Mouse (Mus musculus) embryonic facial prominence, embryonic 13.5 days (tissue): ENCODE data around the gene Gpc3. TPM values are rescaled to one million over a fixed set of nuclear protein-coding genes. Genes with fewer than 3 reads are reported as not detected.
"Not testable (repeated sequence)": the region's sequence is repeated elsewhere in the genome, so short reads cannot be mapped to it uniquely, and the experiment has no call there.

Experiments used
- ATAC-seq: fragments of 200-750 bp; cut with Nextera tagmentation; 2 replicates; pipeline ENCODE4 v1.8.0; 2017; ENCODE audit warnings: low read depth; ENCODE audit not compliant: insufficient number of reproducible peaks, insufficient read depth, low FRiP score, low TSS enrichment
- H3K27ac ChIP-seq: fragments of 300-500 bp; sonication (generic); 2 replicates; pipeline ENCODE4 v1.5.1; 2015; ENCODE audit warnings: moderate library complexity, mild to moderate bottlenecking, inconsistent platforms
- H3K27me3 ChIP-seq: fragments of 300-500 bp; sonication (generic); 2 replicates; pipeline ENCODE4 v1.6.1; 2015; ENCODE audit warnings: mild to moderate bottlenecking, inconsistent platforms
- H3K36me3 ChIP-seq: fragments of 300-500 bp; sonication (generic); 2 replicates; pipeline ENCODE4 v1.6.1; 2015; ENCODE audit warnings: mild to moderate bottlenecking, inconsistent platforms
- H3K4me1 ChIP-seq: fragments of 300-500 bp; sonication (generic); 2 replicates; pipeline ENCODE4 v1.6.1; 2015; ENCODE audit warnings: inconsistent platforms
- H3K4me2 ChIP-seq: fragments of 300-500 bp; sonication (generic); 2 replicates; pipeline ENCODE4 v1.6.1; 2015; ENCODE audit warnings: moderate library complexity, mild to moderate bottlenecking, inconsistent platforms
- H3K4me3 ChIP-seq: fragments of 300-500 bp; sonication (generic); 2 replicates; pipeline ENCODE4 v1.5.1; 2015; ENCODE audit warnings: mild to moderate bottlenecking, inconsistent platforms
- H3K9ac ChIP-seq: fragments of 300-500 bp; sonication (generic); 2 replicates; pipeline ENCODE4 v1.6.1; 2015; ENCODE audit warnings: mild to moderate bottlenecking, inconsistent platforms
- H3K9me3 ChIP-seq: fragments of 300-500 bp; sonication (generic); 2 replicates; pipeline ENCODE4 v1.6.1; 2016; ENCODE audit warnings: inconsistent platforms
- WGBS: fragments of 180-500 bp; shearing (Covaris S2); methylation state at CpG from one replicate; pipeline ENCODE4 v1.1.7; 2015; ENCODE audit warnings: mixed read lengths; 5-methylcytosine and 5-hydroxymethylcytosine counted together
- polyA plus RNA-seq: library from polyadenylated mRNA; unstranded; fragments of >200 nt; fragmentation: Nextera tagmentation; extraction: Ambion mirVana; gene quantifications from 2 replicates; pipeline ENCODE4 v1.2.1, GENCODE M21; 2015

Gene Gpc3
- polyA plus RNA-seq, 1 experiment from 2014 or later = 741 TPM

DNA sequence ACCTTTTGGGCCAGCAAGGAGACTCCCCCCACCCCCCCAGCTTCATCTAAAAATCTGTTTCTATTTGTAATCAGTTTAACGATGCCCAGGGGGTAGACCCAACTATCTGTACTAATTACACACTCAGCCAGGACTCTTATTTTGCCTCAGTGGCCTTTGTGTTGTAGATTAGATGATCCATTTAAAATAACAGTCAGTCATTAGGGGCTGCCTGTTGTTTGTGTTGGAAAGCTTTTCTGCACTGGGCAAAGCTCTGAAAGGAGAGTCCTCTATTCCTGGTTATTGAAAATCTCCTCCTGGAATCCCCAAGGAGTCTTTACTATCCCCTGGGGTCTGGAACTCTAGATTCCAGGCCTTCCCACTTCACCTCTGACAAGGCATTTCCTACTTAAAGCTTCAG lies 336.2 kb downstream of the Gpc3 start:
- WGBS = 26% methylated on average over 1 of the region's 1 CpGs
- Histone ChIP-seq H3K4me2 (no peak overlapping the region), H3K36me3 (no peaks in the 10 kb centered on the region), H3K27me3 (peaks cover 12% of the 10 kb centered on the region; the same call in 1 of the 2 replicates), H3K4me3 (no peak overlapping the region), H3K9me3 (no peaks in the 10 kb centered on the region), H3K4me1 (no peaks in the 10 kb centered on the region), H3K9ac (no peak overlapping the region), H3K27ac (no peak overlapping the region)
- no peak for ATAC-seq

DNA sequence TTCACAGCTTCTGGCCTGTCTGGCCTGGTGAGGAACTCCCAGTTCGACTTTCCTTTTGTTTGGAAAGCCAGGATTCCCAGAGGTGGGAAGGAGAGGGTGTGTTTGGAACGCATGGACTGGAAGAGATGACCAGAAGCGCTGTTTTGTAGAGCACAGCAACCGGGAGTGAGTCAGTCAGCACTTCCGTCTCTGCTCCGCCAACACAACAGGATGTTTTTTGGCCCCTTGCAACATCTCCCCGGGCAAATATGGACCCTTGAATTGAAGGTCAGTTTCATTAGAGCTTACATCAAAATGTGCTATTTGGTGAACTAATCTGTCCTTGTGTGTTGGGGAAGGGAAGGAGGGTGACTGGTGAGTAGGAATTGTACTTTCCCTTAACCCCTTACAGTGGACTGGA lies 340.7 kb downstream of the Gpc3 start:
- 79% methylated on average over 7 of the region's 7 CpGs for WGBS
- Histone ChIP-seq H3K27me3 (no peaks in the 10 kb centered on the region; the same call in 1 of the 2 replicates), H3K9ac (no peak overlapping the region), H3K9me3 (no peaks in the 10 kb centered on the region), H3K4me3 (no peak overlapping the region), H3K4me2 (no peak overlapping the region), H3K4me1 (no peaks in the 10 kb centered on the region), H3K36me3 (no peaks in the 10 kb centered on the region), H3K27ac (no peak overlapping the region)
- no peak for ATAC-seq

DNA sequence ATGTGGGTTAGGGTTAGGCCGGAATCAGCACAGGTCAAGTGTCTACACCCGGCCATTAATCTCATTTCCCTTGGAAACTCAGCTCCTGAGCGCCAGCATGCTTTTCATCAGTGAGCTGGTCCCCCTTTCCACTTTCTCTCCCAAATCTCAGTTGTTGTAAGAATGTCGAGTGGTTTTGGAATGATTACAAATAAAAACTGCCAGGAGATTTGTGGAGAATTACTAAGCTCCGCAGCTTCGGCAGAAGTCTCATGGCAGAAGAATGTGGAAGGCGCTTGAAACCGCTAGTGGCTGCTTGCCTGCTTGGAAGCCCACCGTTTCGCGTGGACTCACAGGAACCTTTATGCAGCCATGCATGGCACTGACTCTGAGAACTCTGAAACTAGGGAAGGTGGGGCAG lies 351.8 kb downstream of the Gpc3 start:
- WGBS = 71% methylated on average over 11 of the region's 11 CpGs

GRCm38 (mm10) chrX:52261546-52261945 lies 352.2 kb downstream of the Gpc3 start:
- no peak for ATAC-seq
- Histone ChIP-seq H3K4me3 (no peak overlapping the region), H3K4me1 (no peaks in the 10 kb centered on the region), H3K27ac (no peak overlapping the region), H3K27me3 (peaks cover 12% of the 10 kb centered on the region; the same call in 1 of the 2 replicates), H3K9me3 (no peaks in the 10 kb centered on the region), H3K4me2 (no peak overlapping the region), H3K9ac (no peak overlapping the region), H3K36me3 (no peaks in the 10 kb centered on the region)
- WGBS = 65% methylated on average over 7 of the region's 7 CpGs

More for the DNA sequence above, 351.8 kb downstream of the Gpc3 start:
- Histone ChIP-seq H3K27ac (no peak overlapping the region; the same call in 1 of the 2 replicates), H3K36me3 (no peaks in the 10 kb centered on the region), H3K4me1 (no peaks in the 10 kb centered on the region), H3K4me2 (no peak overlapping the region), H3K27me3 (peaks cover 12% of the 10 kb centered on the region; the same call in 1 of the 2 replicates), H3K9ac (no peak overlapping the region), H3K9me3 (no peaks in the 10 kb centered on the region), H3K4me3 (no peak overlapping the region)
- no peak for ATAC-seq

DNA sequence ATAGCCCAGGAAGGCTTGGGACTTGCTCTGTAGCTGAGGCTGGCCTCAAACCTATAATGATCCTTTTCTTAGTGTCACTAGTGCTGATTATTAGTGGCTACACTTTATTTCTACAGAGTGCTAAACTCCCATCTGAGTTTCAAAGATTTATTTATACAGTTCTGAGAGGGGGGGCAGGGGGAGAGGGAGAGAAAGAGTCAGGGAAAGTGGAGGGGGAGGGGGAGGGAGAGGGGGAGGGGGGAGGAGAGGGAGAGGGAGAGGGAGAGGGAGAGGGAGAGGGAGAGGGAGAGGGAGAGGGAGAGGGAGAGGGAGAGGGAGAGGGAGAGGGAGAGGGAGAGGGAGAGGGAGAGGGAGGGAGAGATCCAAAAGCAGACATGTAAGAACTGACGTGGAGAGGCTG lies 354.0 kb downstream of the Gpc3 start:
- H3K9ac ChIP-seq, H3K27me3 ChIP-seq: not testable (repeated sequence)
- 40% methylated on average over 1 of the region's 1 CpGs for WGBS

DNA sequence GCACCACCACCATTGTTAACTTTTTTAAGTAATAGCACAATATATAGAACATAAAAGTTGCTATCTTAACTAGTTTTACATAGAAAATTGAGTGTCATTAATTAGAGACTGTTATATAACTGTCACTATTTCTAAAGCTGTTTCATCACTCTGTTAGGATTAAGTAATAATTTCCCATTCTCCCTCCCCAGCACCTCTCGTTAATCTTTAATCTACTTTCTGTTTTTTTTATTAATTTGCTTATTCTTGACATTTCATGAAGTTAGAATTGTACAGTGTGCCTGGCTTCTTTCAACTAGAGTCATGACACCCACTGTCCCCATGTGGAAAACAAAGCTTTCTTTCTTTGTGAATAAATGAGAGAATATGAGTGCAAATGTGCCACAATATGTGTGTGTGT lies 359.2 kb downstream of the Gpc3 start:
- no peaks in the 10 kb centered on the region for H3K9me3 ChIP-seq
- H3K36me3 ChIP-seq = no peaks in the 10 kb centered on the region
- no peak overlapping the region for H3K9ac ChIP-seq
- H3K4me3 ChIP-seq = no peak overlapping the region
- no peak for ATAC-seq
- H3K4me2 ChIP-seq = no peak overlapping the region
- peaks cover 4% of the 10 kb centered on the region; the same call in 1 of the 2 replicates for H3K27me3 ChIP-seq
- H3K27ac ChIP-seq = no peak overlapping the region
- no peaks in the 10 kb centered on the region for H3K4me1 ChIP-seq
- 76% methylated on average over 1 of the region's 1 CpGs for WGBS

More for the DNA sequence above, 354.0 kb downstream of the Gpc3 start:
- not testable (repeated sequence) for H3K4me1 ChIP-seq, H3K9me3 ChIP-seq, H3K4me3 ChIP-seq, H3K4me2 ChIP-seq, ATAC-seq, H3K36me3 ChIP-seq, H3K27ac ChIP-seq

- no peak for ATAC-seq
- Histone ChIP-seq H3K4me3 (no peak overlapping the region), H3K9ac (no peak overlapping the region), H3K4me2 (no peak overlapping the region), H3K4me1 (no peaks in the 10 kb centered on the region), H3K27ac (no peak overlapping the region), H3K9me3 (no peaks in the 10 kb centered on the region), H3K27me3 (no peaks in the 10 kb centered on the region; the same call in 1 of the 2 replicates), H3K36me3 (no peaks in the 10 kb centered on the region)
- WGBS = 77% methylated on average over 4 of the region's 4 CpGs
Observed at GRCm38 (mm10) chrX:52245694-52246297, 368.0 kb downstream of the Gpc3 start.

DNA sequence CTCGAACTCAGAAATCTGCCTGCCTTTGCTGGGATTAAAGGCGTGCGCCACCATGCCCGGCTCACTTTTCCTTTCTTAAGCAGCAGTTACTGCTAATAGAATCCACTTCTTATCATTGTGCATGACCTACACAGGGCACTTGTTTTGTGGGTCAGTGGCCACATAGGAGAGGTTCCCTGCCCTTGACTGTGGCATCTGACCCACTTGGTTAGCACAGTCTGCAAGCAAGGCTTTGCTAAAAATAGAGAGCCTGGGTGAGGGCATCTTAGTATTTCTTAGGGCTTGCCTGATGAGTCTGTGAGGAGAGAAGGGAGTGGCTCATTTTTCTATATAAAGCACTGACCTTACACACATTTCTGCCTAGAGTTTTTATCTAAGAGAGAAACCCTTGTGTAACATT lies 376.3 kb downstream of the Gpc3 start:
- no peak overlapping the region for H3K9ac ChIP-seq
- no peaks in the 10 kb centered on the region for H3K4me1 ChIP-seq
- WGBS = 94% methylated on average over 4 of the region's 4 CpGs
- H3K27me3 ChIP-seq = no peaks in the 10 kb centered on the region; the same call in 1 of the 2 replicates
- H3K27ac ChIP-seq = no peak overlapping the region
- no peak overlapping the region for H3K4me3 ChIP-seq
- no peak for ATAC-seq
- no peak overlapping the region for H3K4me2 ChIP-seq
- H3K36me3 ChIP-seq = no peaks in the 10 kb centered on the region
- no peaks in the 10 kb centered on the region for H3K9me3 ChIP-seq

GRCm38 (mm10) chrX:52231984-52232383 lies 381.8 kb downstream of the Gpc3 start:
- ATAC-seq = no peak
- no peak overlapping the region for H3K4me3 ChIP-seq
- H3K4me2 ChIP-seq = no peak overlapping the region
- H3K27me3 ChIP-seq = peaks cover 3% of the 10 kb centered on the region; the same call in 1 of the 2 replicates
- no peak overlapping the region; the same call in 1 of the 2 replicates for H3K27ac ChIP-seq
- H3K9me3 ChIP-seq = no peaks in the 10 kb centered on the region
- H3K4me1 ChIP-seq = no peaks in the 10 kb centered on the region
- H3K36me3 ChIP-seq = no peaks in the 10 kb centered on the region
- H3K9ac ChIP-seq = no peak overlapping the region
- 47% methylated on average over 7 of the region's 7 CpGs for WGBS

DNA sequence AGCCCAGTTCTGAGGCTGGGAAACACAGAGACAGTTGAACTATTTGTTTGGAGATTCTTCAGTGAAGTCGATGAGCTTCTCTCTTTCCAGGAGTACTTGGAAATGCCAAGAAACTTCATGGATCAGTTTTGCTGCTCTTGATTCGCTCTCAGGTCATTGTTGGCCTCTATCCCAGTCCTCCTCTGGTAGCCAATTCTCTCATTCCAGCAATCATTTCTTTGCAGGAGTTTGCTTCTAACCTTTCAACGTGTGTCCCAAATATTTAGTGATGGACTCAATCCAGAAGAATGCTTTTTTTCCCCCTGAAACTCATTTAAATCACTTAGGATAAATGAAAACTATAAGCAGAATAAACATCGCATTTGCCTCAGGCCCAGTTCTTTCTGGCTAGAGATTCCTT lies 383.0 kb downstream of the Gpc3 start:
- no peak for ATAC-seq
- no peak overlapping the region for H3K4me2 ChIP-seq
- H3K9ac ChIP-seq = no peak overlapping the region
- 60% methylated on average over 4 of the region's 4 CpGs for WGBS
- no peaks in the 10 kb centered on the region for H3K4me1 ChIP-seq
- peaks cover 3% of the 10 kb centered on the region; the same call in 1 of the 2 replicates for H3K27me3 ChIP-seq
- H3K27ac ChIP-seq = no peak overlapping the region
- no peak overlapping the region for H3K4me3 ChIP-seq
- no peaks in the 10 kb centered on the region for H3K36me3 ChIP-seq
- H3K9me3 ChIP-seq = no peaks in the 10 kb centered on the region
